Mouse (Mus musculus) spleen, postnatal 0 days (tissue): ENCODE results near the gene Zfp456. TPM values are rescaled to one million over a fixed set of nuclear protein-coding genes. Genes with fewer than 3 reads are reported as not detected.

ENCODE experiments used
- polyA plus RNA-seq: library from polyadenylated mRNA; unstranded; fragments of >200 nt; fragmentation: Nextera tagmentation; extraction: Ambion mirVana; gene quantifications from 2 replicates; pipeline ENCODE4 v1.2.1, GENCODE M21; 2015

The Zfp456 gene
- polyA plus RNA-seq = 0.79 and 1.2 TPM in 2 replicates

GRCm38 (mm10) chr13:67375050-67375911 lies at the start of gene Zfp456, which contains the start of gene Gm28041:
Zfp456 (minus strand) TSS chr13:67375810.
Gm28041 (minus strand) TSS chr13:67375733.

GRCm38 (mm10) chr13:67421207-67421857 lies 45.7 kb upstream of the Zfp456 start, which contains the start of gene Zfp459:
Zfp459 (minus strand) TSS chr13:67421418.

GRCm38 (mm10) chr13:67399183-67399903 lies 23.7 kb upstream of the Zfp456 start, which contains the start of gene Zfp429:
Zfp429 (minus strand) TSS chr13:67399819.

GRCm38 (mm10) chr13:67360131-67360744 lies 15.4 kb downstream of the Zfp456 start, which contains the start of the genes Gm28044 and Zfp953:
Gm28044 (minus strand) TSS chr13:67360536.
Zfp953 (minus strand) TSS chr13:67360605.

GRCm38 (mm10) chr13:67332019-67332724 lies 43.4 kb downstream of the Zfp456 start, which contains the start of gene Zfp595:
Zfp595 (minus strand) TSS chr13:67332570.

Other genes starting within 250 kb of the Zfp456 start
- gene Rsl1, start 202.6 kb downstream of the Zfp456 start, polyA plus RNA-seq = 1.9 and 3.0 TPM in 2 replicates
- 0.48 and 0.76 TPM in 2 replicates for gene Zfp455, start 181.3 kb downstream of the Zfp456 start, polyA plus RNA-seq
- 0.95 and 1.1 TPM in 2 replicates for gene Zfp458, start 97.3 kb downstream of the Zfp456 start, polyA plus RNA-seq
- gene Zfp457, start 69.3 kb downstream of the Zfp456 start, polyA plus RNA-seq = 0.49 and 0.53 TPM in 2 replicates
- gene Zfp595, start 43.2 kb downstream of the Zfp456 start, polyA plus RNA-seq = 1.3 TPM in 2 replicates
- gene Gm28044, start 15.3 kb downstream of the Zfp456 start, polyA plus RNA-seq = 0.25 TPM in 1 of 2 replicates, not detected in the other
- gene Zfp953, start 15.2 kb downstream of the Zfp456 start, polyA plus RNA-seq = 0.78 and 0.92 TPM in 2 replicates
- 0.24 and 0.38 TPM in 2 replicates for gene Gm28041, start 77 bp downstream of the Zfp456 start, polyA plus RNA-seq
- gene Zfp429, start 24.0 kb upstream of the Zfp456 start, polyA plus RNA-seq = 2.1 and 2.4 TPM in 2 replicates
- gene Zfp459, start 45.6 kb upstream of the Zfp456 start, polyA plus RNA-seq = 0.41 and 0.76 TPM in 2 replicates
- gene Zfp874a, start 75.8 kb upstream of the Zfp456 start, polyA plus RNA-seq = 5.7 and 7.4 TPM in 2 replicates
- 3.1 and 3.8 TPM in 2 replicates for gene Zfp874b, start 108.4 kb upstream of the Zfp456 start, polyA plus RNA-seq
- gene Zfp58, start 124.7 kb upstream of the Zfp456 start, polyA plus RNA-seq = 3.3 and 3.8 TPM in 2 replicates
- gene Gm26965, start 150.3 kb upstream of the Zfp456 start, polyA plus RNA-seq = not detected in 2 replicates
- gene Zfp87, start 150.4 kb upstream of the Zfp456 start, polyA plus RNA-seq = 14.5 and 17.2 TPM in 2 replicates
- 3.8 and 3.9 TPM in 2 replicates for gene Zfp748, start 178.0 kb upstream of the Zfp456 start, polyA plus RNA-seq
- 1.8 and 2.7 TPM in 2 replicates for gene Zfp729b, start 233.9 kb upstream of the Zfp456 start, polyA plus RNA-seq